Mouse (Mus musculus) lung, adult 10 weeks (tissue): ENCODE data around the gene Olfr479. TPM values are rescaled to one million over a fixed set of nuclear protein-coding genes. Genes with fewer than 3 reads are reported as not detected.

Experiments
- polyA plus RNA-seq: library from polyadenylated mRNA; stranded (reverse); fragments of 350-450 nt; fragmentation: Illumina TruSeq; extraction: RNeasy Lipid Tissue Mini Kit (QIAGEN cat#74804); gene quantifications from one replicate; pipeline ENCODE4 v1.2.3, GENCODE M21; 2014; ENCODE audit warnings: low read depth, low replicate concordance; ENCODE audit not compliant: insufficient read depth

Gene Olfr479
- not detected for polyA plus RNA-seq

DNA sequence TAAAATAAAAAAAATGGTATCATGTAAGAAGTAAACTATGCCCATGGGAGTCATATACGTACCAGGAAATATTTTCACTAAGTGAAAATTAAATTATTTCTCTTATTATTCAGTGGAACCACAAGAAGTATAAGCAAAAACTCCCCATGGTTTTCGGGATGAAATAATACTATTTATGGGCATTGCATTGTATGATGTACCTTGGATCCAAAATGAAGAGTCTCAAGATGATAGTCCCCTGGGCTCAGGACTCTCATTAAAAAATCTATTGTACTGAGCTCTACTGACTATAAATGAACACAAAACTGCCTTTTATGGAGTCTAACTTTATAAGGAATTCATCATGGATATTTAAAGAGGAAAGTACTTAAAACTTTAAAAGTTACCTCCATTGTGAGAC is at the start of gene Olfr479:
TSS of gene Olfr479 (plus strand) at position 301 of the 400 bp plus-strand sequence.

DNA sequence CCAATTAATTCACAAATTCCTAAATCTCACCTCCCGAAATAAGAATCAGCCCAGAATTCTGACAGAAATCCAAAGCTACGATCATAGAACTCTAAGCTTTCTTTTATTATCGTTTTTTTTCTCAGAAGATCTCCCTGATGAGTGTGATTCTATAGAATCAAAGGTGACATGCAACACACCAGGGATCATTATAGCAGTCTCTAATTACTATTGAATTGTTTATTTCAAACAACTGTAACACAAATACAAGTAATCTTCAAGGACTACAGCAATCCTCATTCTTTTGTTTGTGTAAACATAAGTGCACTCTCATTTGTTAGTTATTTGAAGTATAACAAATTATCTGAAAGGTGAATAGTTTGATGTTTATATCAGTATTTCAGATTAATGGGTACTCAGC is 16.6 kb upstream of the Olfr479 start, which contains the start of gene Olfr478:
TSS of gene Olfr478 (minus strand) at position 101 of the 400 bp plus-strand sequence.

DNA sequence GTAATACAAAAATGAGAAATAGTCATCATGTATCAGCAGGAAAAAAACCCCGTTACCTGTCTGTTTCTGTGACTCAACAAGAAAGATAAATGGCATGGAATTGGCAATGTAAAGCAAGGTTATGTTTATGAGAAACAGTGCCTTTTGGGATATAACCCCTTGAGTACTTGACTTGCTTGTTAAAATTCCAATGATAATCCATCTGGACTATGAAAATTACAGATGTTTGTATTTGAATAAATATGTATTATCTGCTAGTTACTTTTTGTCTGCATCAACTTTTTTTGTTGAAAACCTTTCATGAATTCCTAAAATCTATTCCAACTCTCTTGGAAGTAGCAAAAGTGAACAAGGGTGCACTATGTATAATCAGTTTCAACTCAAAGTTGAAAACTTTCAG is 16.8 kb downstream of the Olfr479 start, which contains the start of gene Olfr480:
TSS of gene Olfr480 (minus strand) at position 101 of the 400 bp plus-strand sequence.

DNA sequence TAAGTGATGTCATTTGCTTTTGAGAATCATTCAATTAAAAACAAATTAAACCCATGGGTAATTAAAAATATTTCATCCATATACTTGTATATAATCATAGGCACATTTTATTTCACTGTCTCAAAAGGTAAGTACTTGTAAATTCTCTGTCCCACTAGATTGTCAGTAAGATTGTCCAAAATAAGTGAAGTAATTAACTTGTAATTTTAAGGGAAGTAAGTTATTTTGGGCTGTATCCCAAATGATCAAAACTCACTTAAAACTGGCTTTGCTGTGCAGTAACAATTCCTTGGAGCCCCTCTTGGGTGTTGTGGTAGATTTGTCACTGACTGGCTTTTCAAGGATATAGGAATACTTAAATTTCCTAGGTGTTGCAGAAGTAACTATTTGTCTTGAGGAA is 29.1 kb downstream of the Olfr479 start, which contains the start of gene Olfr481:
TSS of gene Olfr481 (plus strand) at position 301 of the 400 bp plus-strand sequence.

DNA sequence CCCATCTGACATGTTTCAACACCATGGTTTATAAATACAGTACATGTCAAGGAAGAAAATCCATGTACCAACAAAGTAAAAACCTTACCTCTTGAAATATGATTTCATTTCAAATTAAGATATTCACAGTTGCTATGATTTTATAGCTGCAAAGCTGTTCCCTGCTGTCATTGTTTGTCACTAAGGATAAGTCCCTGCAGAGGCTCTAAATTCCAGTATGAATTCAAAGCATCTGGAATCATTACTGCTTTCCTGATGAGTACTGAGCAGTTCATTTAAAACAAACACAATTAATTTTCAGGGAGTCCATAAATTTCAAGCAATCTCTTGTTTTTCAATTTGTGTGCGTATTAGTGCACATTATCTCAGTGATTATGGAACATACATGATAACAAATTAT is 47.0 kb downstream of the Olfr479 start, which contains the start of gene Olfr482:
TSS of gene Olfr482 (minus strand) at position 101 of the 400 bp plus-strand sequence.

DNA sequence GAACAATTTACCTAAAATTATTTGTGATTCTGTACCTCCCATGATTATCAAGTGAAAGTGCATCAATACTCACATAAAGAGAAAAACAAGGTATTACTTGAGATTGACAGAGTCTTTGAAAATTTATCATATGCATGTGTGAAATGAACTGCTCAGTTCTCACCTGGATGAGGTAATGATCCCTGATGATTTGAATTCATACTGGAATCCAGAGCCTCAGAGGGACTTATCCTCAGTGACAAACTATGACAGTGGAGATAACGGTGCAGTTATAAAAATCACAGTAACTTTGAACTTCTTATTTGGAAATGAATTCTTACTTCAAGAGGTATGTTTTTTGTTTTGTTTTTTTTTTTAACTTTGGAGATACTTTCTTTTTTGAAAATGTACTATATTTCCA is 50.1 kb downstream of the Olfr479 start, which contains the start of gene Olfr483:
TSS of gene Olfr483 (plus strand) at position 301 of the 400 bp plus-strand sequence.

Other genes with a start within 250 kb of the Olfr479 start
- not detected for gene Ovch2, start 249.5 kb upstream of the Olfr479 start, polyA plus RNA-seq
- not detected for gene Olfr467, start 238.4 kb upstream of the Olfr479 start, polyA plus RNA-seq
- gene Olfr469, start 225.2 kb upstream of the Olfr479 start, polyA plus RNA-seq, result not detected
- not detected for gene Olfr470, start 203.2 kb upstream of the Olfr479 start, polyA plus RNA-seq
- not detected for gene Olfr472, start 152.8 kb upstream of the Olfr479 start, polyA plus RNA-seq
- gene Olfr473, start 120.2 kb upstream of the Olfr479 start, polyA plus RNA-seq, result not detected
- not detected for gene Olfr474, start 96.0 kb upstream of the Olfr479 start, polyA plus RNA-seq
- not detected for gene Olfr476, start 85.9 kb upstream of the Olfr479 start, polyA plus RNA-seq
- gene Olfr477, start 64.0 kb upstream of the Olfr479 start, polyA plus RNA-seq, result not detected
- gene Olfr478, start 16.7 kb upstream of the Olfr479 start, polyA plus RNA-seq, result not detected
- gene Olfr480, start 16.7 kb downstream of the Olfr479 start, polyA plus RNA-seq, result not detected
- gene Olfr481, start 29.2 kb downstream of the Olfr479 start, polyA plus RNA-seq, result not detected
- gene Olfr482, start 46.9 kb downstream of the Olfr479 start, polyA plus RNA-seq, result not detected
- gene Olfr483, start 50.2 kb downstream of the Olfr479 start, polyA plus RNA-seq, result not detected
- gene Olfr484, start 76.8 kb downstream of the Olfr479 start, polyA plus RNA-seq, result not detected
- not detected for gene Olfr485, start 109.2 kb downstream of the Olfr479 start, polyA plus RNA-seq
- not detected for gene Olfr486, start 122.0 kb downstream of the Olfr479 start, polyA plus RNA-seq
- gene Olfr487, start 163.9 kb downstream of the Olfr479 start, polyA plus RNA-seq, result not detected
- gene Olfr488, start 207.7 kb downstream of the Olfr479 start, polyA plus RNA-seq, result not detected
- gene Olfr490, start 238.2 kb downstream of the Olfr479 start, polyA plus RNA-seq, result not detected